Mouse (Mus musculus): ENCODE results near the gene Nom1. TPM values are rescaled to one million over a fixed set of nuclear protein-coding genes. Genes with fewer than 3 reads are reported as not detected.

Nom1 gene
- polyA plus RNA-seq, 1 experiment from 2014 or later = 27.0 TPM

DNA sequence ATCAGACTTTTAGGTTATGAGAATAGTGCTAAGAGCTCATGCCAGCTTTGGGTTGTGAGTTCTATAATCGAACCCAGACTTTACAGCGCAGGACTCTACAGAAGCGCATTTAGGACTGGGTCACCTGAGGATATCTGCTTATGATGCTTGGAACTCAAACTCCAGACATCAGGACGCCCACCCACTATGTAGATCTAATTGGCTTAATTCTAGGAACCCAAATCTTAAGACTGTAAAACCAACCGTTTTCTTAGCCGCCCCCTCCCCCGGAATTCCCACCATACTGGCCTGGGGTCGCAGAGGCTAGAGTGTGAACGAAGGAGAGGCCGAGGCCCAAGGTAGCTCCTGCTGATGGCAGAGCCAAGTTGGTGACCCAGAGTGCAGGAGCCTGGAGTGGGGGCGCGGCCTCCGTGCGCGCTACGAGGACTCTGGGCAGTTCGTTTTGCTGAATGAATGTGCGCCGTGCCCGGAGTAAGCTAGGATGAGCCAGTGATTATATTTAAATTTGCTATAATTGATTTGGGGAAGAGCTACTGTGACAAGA, 36.5 kb downstream of the Nom1 start:
- DNase-seq (ENCODE audit: low spot score) = no peak

DNA sequence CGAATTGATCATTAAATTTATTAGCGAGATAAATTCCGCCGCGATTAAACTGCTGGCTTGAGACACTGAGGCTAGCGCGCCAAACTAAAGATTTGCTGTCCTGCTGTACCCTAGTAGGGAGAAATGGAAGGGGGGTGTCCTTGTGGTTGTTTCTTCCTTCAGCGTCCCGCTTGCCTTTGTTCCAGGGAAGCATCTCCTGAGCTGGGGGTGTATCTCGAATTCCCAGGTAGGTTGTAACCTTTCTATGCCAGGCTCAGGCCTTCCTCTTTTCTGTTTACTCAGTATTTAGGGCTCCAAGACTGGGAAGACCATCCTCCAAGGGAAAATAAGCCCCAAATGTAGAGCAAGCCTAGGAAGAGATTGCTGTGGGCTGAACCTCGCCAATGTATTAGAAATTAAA, 36.9 kb downstream of the Nom1 start:
- no peak for DNase-seq (ENCODE audit: low spot score)

GRCm38 (mm10) chr5:29471855-29472665, 37.6 kb downstream of the Nom1 start:
- no peak for DNase-seq (ENCODE audit: low spot score)

GRCm38 (mm10) chr5:29473551-29474245, 39.2 kb downstream of the Nom1 start:
- DNase-seq (ENCODE audit: low spot score) = no peak

DNA sequence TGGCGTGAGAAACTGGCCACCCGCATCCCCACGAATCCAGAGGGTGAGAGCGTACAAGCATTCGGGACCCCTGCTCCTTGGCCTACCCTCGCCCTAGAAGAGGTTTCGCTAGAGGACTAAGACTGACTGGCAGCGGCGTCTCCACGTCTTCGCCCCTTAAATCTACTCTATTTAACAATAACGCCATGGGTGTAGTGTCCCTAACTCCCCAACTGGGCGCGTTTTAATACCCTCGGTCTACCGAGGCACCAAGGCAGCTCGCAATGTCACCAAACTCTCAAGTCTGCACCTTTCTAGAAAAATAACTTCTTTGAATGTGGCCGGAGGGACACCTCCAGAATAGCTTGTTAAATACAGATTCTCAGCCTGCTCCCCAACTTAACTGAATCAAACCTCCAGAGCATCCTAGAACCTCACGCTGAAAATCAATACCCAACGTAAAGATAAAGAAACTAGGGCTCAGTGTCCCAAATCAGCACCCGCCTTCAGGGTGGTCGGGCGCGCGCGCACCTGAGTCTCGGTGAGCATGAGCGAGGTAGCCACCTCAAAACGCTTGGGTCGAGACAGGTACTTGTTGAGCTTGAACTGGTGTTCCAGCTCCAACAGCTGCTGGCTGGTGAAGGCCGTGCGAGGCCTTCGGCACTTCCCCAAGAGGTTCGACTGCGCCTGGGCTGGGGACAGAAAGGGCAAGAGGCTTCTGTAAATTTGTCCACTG, 39.9 kb downstream of the Nom1 start:
- no peak for DNase-seq (ENCODE audit: low spot score)

- no peak for DNase-seq (ENCODE audit: low spot score)
Measured at GRCm38 (mm10) chr5:29475041-29475440, 40.6 kb downstream of the Nom1 start.

- DNase-seq (ENCODE audit: low spot score) = no peak
Measured at GRCm38 (mm10) chr5:29475556-29475955, 41.1 kb downstream of the Nom1 start.

DNA sequence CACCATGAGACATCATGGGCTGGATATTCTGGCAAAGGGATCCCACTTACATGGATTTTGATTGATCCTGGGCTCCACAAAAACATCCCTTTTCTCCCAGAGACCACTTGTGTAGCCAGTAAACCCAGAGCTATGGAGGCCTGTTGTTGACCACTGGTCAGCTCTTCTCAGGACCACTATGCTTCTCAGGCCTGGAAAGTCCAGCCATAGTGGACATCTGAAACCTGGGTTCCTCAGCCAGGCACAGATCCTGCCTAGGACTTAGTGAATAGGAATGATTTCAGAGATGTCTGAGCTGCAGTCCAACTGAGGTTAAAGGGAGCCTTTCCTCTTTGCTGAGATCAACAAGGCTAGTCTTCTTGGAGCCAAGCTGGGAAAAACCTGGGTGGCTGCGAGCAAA, 41.6 kb downstream of the Nom1 start:
- no peak for DNase-seq (ENCODE audit: low spot score)

DNA sequence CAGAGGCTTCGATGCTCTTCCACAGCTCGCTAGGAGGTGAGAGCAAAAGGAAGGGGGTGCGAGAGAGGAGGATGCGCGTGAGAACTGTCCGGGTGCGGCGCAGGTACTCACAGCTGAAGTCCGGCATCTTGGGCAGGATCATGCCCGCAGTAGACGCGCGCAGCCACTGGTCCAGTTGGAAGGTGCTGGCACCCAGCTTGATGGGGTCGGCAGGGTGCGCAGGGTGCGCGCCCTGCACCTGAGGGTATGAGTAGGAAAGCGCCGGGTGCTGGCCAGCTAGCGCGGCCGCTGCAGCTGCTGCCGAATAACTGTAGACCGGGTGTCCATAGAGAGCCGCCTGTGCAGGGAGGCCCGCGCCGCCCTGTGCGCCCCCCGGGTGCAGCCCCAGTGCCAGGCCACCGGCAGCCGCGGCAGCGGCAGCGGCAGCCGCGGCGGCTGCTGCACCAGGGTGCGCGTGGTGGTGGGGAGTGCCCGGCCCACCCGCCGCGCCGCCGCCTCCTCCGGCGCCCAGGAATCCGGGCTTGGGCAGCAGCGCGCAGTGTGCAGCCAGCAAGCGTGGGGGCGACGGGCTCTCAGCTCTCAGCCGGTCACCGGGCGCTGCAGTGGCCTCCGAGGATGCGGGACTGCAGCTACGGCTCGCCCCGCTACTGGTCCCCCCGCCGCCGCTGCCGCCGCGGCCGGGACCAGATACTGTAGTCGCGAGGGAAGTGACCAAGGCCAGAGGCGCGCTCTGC, 43.2 kb downstream of the Nom1 start:
- DNase-seq (ENCODE audit: low spot score) = no peak

DNA sequence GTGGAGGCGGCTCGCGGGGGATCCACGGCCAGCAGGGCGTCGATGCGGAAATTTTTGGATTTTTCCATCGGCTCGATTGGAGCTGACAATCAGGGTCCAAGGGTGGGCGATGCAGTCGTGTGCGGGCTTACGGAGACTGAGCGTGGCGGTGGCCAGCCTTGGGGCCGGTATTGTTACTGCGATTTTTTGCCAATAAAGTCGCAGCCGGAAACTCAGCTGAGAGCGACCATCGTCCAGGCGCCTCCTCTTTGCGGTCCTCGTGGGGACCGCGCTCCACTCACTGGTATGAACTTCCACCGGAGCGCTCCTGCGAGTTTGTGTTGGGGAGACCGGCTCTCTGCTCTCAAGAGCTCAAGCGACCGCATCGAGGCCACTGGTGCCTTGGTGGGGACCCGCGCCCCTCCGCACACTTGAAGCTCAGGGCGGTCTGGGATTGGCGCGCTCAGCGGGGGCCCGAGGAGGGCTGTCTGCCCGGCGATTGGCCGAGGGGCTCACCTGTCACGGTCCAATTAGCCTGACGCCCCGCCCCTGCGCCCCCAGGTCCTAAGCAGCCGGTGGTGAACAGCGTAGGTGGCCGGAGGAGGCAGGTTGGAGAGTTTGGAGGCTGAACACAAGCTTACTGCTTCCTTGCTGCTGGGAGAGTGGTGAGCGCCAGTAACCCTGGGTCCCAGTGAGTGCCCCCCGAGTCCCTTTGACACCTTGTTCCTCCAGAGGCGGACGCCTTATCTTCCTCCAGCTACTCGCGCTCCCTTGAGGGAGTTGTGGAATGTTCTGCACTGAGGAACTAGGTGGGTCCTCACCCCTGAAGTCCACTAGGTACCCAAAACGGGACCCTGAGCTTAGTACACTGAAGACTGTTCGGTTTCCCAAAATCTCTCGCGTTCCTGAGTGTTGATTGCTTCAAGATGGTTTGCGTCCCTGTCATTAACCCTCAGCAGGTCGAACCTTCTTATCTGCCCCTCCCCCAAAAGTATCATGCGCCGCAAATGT, 44.0 kb downstream of the Nom1 start, which contains the start of gene Mnx1:
Gene Mnx1 (minus strand): TSS at position 263 of the 990 bp plus-strand sequence.
- DNase-seq (ENCODE audit: low spot score) = no peak

GRCm38 (mm10) chr5:29479198-29479593, 44.7 kb downstream of the Nom1 start:
- no peak for DNase-seq (ENCODE audit: low spot score)

DNA sequence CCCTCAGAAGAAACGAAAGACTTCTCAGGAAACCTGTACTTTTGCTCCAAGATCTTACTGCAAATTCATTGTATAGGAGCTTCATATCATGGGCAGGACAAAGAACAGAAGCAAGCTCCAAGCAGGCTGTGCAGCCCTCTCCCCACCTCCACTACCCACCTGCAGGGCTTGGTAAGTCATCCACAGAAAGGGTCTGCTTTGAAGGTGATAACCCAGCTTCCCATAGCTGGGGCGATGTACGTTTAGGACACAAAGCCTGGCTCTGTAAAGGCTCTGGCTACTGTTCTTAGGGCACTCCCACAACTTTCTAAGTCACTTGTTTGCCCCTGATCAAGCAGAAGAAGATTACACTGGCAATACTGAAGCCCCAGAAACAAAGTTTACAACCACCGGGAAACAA, 49.3 kb downstream of the Nom1 start:
- no peak for DNase-seq (ENCODE audit: low spot score)

GRCm38 (mm10) chr5:29484965-29485940, 50.8 kb downstream of the Nom1 start:
- no peak for DNase-seq (ENCODE audit: low spot score)

DNA sequence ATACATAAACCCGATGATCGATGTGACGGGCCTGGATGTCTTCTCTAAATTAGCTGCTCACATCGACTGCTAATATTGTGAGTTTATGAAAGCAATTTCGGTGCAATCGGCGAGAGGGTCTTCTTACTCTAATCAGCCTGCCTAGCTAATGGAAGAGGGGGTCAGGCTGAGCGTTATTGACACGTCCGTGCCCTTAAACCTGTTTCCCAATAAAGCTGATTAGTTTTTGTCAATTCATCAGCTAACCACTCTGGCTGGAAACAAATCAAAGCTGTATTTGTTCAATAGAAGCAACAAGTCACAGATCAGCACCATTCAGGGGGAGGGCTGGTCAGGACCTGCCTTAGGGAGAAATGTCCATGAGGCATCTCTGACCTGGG, 51.5 kb downstream of the Nom1 start:
- no peak for DNase-seq (ENCODE audit: low spot score)

GRCm38 (mm10) chr5:29487321-29487720, 52.9 kb downstream of the Nom1 start:
- no peak for DNase-seq (ENCODE audit: low spot score)

DNA sequence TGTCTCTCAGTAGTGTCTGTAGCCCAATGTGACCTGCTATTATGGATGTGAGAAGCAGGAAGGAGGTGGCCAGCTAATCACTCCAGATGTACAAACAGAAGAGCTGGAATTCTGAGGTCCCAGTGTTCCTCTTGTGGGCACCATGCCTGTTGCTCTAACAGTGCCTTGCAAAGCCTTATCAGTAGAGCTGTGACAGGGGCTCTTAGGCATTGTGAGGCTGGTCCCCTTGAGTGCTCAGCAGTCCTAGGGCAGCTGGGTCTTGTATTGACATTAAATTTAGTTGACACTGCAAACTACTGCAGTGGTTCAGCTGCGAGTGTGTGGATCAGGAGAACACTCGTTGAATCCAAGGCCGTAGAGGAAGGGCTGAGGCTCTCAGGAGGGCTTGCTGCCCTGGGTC, 72.5 kb downstream of the Nom1 start:
- DNase-seq (ENCODE audit: low spot score) = no peak

Data from thymus, postnatal 0 days (tissue).